Comparison of ENCODE assay signal across 8 mouse cellular contexts in genomic region chr10:77251784-77252539, GRCm38 (mm10). TPM values are rescaled to one million over a fixed set of nuclear protein-coding genes. Genes with fewer than 3 reads are reported as not detected.
DNase-seq lines count a peak whose midpoint lies in the region; ATAC-seq lines count a peak whose summit lies in the region.

No protein-coding gene starts in this region.

- no peaks in the 10 kb centered on the region for H3K27me3 ChIP-seq in embryonic facial prominence, embryonic 14.5 days (replicated peaks; ENCODE audit: control insufficient read depth, insufficient read depth, low read length)
- H3K27me3 ChIP-seq in limb, embryonic 15.5 days = 0 out of 2 replicates have a peak, but pooled peaks cover 3% of the 10 kb centered on the region
- no peaks in the 10 kb centered on the region for H3K27me3 ChIP-seq in neural tube, embryonic 13.5 days

- H3K4me1 ChIP-seq in embryonic facial prominence, embryonic 14.5 days (ENCODE audit: control insufficient read depth, insufficient read depth, low read length) = peaks cover 19% of the 10 kb centered on the region
- peaks cover 36% of the 10 kb centered on the region for H3K4me1 ChIP-seq in limb, embryonic 15.5 days
- peaks cover 40% of the 10 kb centered on the region for H3K4me1 ChIP-seq in neural tube, embryonic 13.5 days (replicated peaks)

- DNase-seq in urinary bladder, adult 18-20 months (ENCODE audit: low spot score in 2 of 2) = peak; percentile 61 to 80
- DNase-seq in urinary bladder, adult 2 months (ENCODE audit: low spot score) = no peak
- peak; percentile 33 for DNase-seq in embryonic facial prominence, embryonic 14.5 days (ENCODE audit: low spot score)
- peak; percentile 57 for DNase-seq in heart, postnatal 25 days (ENCODE audit: low spot score)
- DNase-seq in layer of hippocampus, adult 8-10 months (ENCODE audit: low spot score in 2 of 2) = no peak
- DNase-seq in layer of hippocampus, adult 9-10 months (ENCODE audit: low spot score) = no peak

- no peaks in the 10 kb centered on the region for H3K36me3 ChIP-seq in embryonic facial prominence, embryonic 14.5 days (ENCODE audit: control insufficient read depth, insufficient read depth, low read length)
- no peaks in the 10 kb centered on the region for H3K36me3 ChIP-seq in limb, embryonic 15.5 days
- no peaks in the 10 kb centered on the region for H3K36me3 ChIP-seq in neural tube, embryonic 13.5 days

- no peak overlapping the region for H3K4me3 ChIP-seq in embryonic facial prominence, embryonic 14.5 days (ENCODE audit: low read depth, low read length)
- H3K4me3 ChIP-seq in limb, embryonic 15.5 days = no peak overlapping the region
- H3K4me3 ChIP-seq in neural tube, embryonic 13.5 days = no peak overlapping the region

- peak overlapping the region; percentile 1; the same call in 1 of the 2 replicates for H3K27ac ChIP-seq in embryonic facial prominence, embryonic 14.5 days (replicated peaks; ENCODE audit: low read depth, low read length)
- H3K27ac ChIP-seq in limb, embryonic 15.5 days = peak overlapping the region; percentile 69
- H3K27ac ChIP-seq in neural tube, embryonic 13.5 days (replicated peaks) = 0 out of 2 replicates have a peak overlapping the region, but pooled peaks have one; percentile 9

- no peak overlapping the region for H3K9ac ChIP-seq in embryonic facial prominence, embryonic 14.5 days (ENCODE audit: low read depth, low read length)
- H3K9ac ChIP-seq in limb, embryonic 15.5 days = no peak overlapping the region
- H3K9ac ChIP-seq in neural tube, embryonic 13.5 days = 0 out of 2 replicates have a peak overlapping the region, but pooled peaks have one; percentile 22

- H3K9me3 ChIP-seq in embryonic facial prominence, embryonic 14.5 days (ENCODE audit: control insufficient read depth, low read length) = no peaks in the 10 kb centered on the region
- no peaks in the 10 kb centered on the region for H3K9me3 ChIP-seq in limb, embryonic 15.5 days
- H3K9me3 ChIP-seq in neural tube, embryonic 13.5 days = no peaks in the 10 kb centered on the region

- 62% methylated on average over 18 of the region's 18 CpGs for WGBS in embryonic facial prominence, embryonic 14.5 days
- WGBS in limb, embryonic 15.5 days = 49% methylated on average over 18 of the region's 18 CpGs
- WGBS in neural tube, embryonic 13.5 days = 61% methylated on average over 18 of the region's 18 CpGs

- intact Hi-C loops in heart, postnatal 25 days (cut with DNase I) = loop anchor here (2.0 kb wide), 2 partner anchors 167 to 417 kb away; no protein-coding TSS in a partner anchor

- peak overlapping the region; percentile 10; the same call in 1 of the 2 replicates for H3K4me2 ChIP-seq in embryonic facial prominence, embryonic 14.5 days (ENCODE audit: low read depth, low read length)
- 0 out of 2 replicates have a peak overlapping the region, but pooled peaks have one; percentile 12 for H3K4me2 ChIP-seq in limb, embryonic 15.5 days
- no peak overlapping the region for H3K4me2 ChIP-seq in neural tube, embryonic 13.5 days

- ATAC-seq in embryonic facial prominence, embryonic 14.5 days (ENCODE audit: low read depth) = no peak
- ATAC-seq in limb, embryonic 15.5 days (ENCODE audit: insufficient number of reproducible peaks, low FRiP score, low TSS enrichment, low read depth) = no peak
- peak; percentile 38; the same call in 1 of the 2 replicates for ATAC-seq in neural tube, embryonic 13.5 days (ENCODE audit: low read depth)

RNA-seq across cellular contexts. Expression of gene Pofut2, which starts 7.1 kb away (rescaled TPM):
- 70.0 and 73.7 TPM in 2 replicates for polyA plus RNA-seq in urinary bladder, adult 2 months (2012; rRNA removed)
- polyA plus RNA-seq in embryonic facial prominence, embryonic 14.5 days (2014; fragmentation: Nextera tagmentation; extraction: Ambion mirVana) = 168 and 170 TPM in 2 replicates
- total RNA-seq in heart, postnatal 25 days (2021) = 10 to 100 TPM; 39.9 to 45.1 TPM
- 187 and 210 TPM in 2 replicates for polyA plus RNA-seq in limb, embryonic 15.5 days (2015; fragmentation: Nextera tagmentation; extraction: Ambion mirVana)
- 62.3 and 69.6 TPM in 2 replicates for polyA plus RNA-seq in neural tube, embryonic 13.5 days (2015; fragmentation: Nextera tagmentation; extraction: Ambion mirVana)
- total RNA-seq in layer of hippocampus, adult 8-10 months (2022) = 10 to 100 TPM; 30.8 to 38.4 (median 32.9) TPM

Comparison
In these comparisons a context has a peak if more than half of its experiments do, and no peak if none do; other contexts are left out.
1. DNase-seq: peak in urinary bladder, adult 18-20 months (2 of 2), embryonic facial prominence, embryonic 14.5 days (single experiment) and heart, postnatal 25 days (single experiment); none in urinary bladder, adult 2 months (single experiment), layer of hippocampus, adult 8-10 months (0 of 2) and layer of hippocampus, adult 9-10 months (single experiment).
2. H3K27ac ChIP-seq: peak in every context shown above with its lines; median percentile 69 in limb, embryonic 15.5 days; 9 in neural tube, embryonic 13.5 days; 1 in embryonic facial prominence, embryonic 14.5 days.